Mouse (Mus musculus) heart, postnatal 4 days (tissue): ENCODE results near the gene Ywhah. TPM values are rescaled to one million over a fixed set of nuclear protein-coding genes. Genes with fewer than 3 reads are reported as not detected.

ENCODE experiments used
- DNase-seq: peaks from one replicate; pipeline ENCODE4 v3.0.0; 2021
- total RNA-seq, 2 experiments: library from RNA; stranded (reverse); gene quantifications; 2 replicates each; pipeline ENCODE4 v1.2.3; 2021

Gene Ywhah
- total RNA-seq, 2 experiments from 2014 or later: 216 to 229 TPM

DNA sequence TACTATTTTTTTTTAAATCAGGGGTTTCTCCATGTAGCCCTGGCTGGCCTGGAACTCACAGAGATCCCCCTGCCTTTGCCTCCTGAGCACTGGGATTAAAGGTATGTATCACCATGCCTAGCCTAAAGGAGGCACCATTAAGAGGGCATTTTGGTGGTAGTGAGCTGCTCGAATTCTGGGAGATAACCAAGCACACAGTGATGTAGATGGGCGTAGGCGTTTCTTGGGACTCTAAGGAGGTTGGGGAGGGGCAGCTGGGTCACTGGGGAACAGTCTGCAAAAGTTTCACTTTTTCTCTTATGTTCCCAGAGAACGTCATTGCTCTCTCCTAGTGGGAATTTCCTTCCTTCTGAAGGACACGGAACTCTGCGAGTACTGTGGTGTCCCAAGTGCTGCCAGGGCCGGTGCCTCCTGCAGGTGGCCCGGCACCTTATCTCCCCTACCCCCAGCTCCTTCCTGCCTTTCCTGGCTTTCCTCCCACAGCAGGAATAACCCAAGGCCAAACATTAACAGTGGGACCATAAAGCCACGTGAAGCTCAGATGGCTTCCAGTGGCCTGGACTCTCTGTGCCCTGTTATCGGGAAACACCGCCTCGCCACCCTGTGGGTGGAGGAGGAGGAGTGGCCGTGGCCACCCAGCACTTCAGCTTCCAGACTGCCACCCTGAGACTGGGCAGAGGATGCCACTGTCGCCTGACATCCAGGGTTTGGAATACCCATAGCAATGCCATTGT is 34.4 kb downstream of the Ywhah start:
- no peak for DNase-seq

- DNase-seq: no peak
These were observed 37.6 kb downstream of the Ywhah start for GRCm38 (mm10) chr5:33056126-33056765.

GRCm38 (mm10) chr5:33070071-33070470 is 51.5 kb downstream of the Ywhah start:
- no peak for DNase-seq

- no peak for DNase-seq
These were observed 58.0 kb downstream of the Ywhah start for GRCm38 (mm10) chr5:33076490-33077191.

Other genes starting within 250 kb of the Ywhah start
- gene Pisd, start 233.2 kb upstream of the Ywhah start, total RNA-seq: 10 to 100 TPM; 32.8 to 35.2 TPM
- gene Gm20671, start 191.7 kb upstream of the Ywhah start, total RNA-seq: not detected
- 10 to 100 TPM; 15.5 to 15.8 TPM for gene Prr14l, start 164.6 kb upstream of the Ywhah start, total RNA-seq
- gene Depdc5, start 155.1 kb upstream of the Ywhah start, total RNA-seq: 10 to 100 TPM; 25.2 to 29.4 TPM
- gene Slc5a1, start 85.4 kb downstream of the Ywhah start, total RNA-seq: not detected
- 10 to 100 TPM; 56.8 to 62.9 TPM for gene Spon2, start 199.6 kb downstream of the Ywhah start, total RNA-seq